Mouse (Mus musculus) megakaryocyte-erythroid progenitor cell, adult 5-6 weeks (primary cell): Measurements from ENCODE around the gene Fcrla. TPM values are rescaled to one million over a fixed set of nuclear protein-coding genes. Genes with fewer than 3 reads are reported as not detected.

Experiments used
- ATAC-seq: replicated peaks from 2 replicates; pipeline ENCODE4 v1.8.0; 2016; ENCODE audit warnings: mild to moderate bottlenecking, inconsistent platforms; ENCODE audit not compliant: severe bottlenecking, poor library complexity, low FRiP score, low TSS enrichment
- total RNA-seq, 2 experiments: library from RNA; stranded (forward) in 1 of 2; stranded (reverse) in 1 of 2; fragments of 200-1000, 215-1000 nt in 1 of 2; fragments of >200 nt in 1 of 2; fragmentation: Nextera tagmentation in 1 of 2; gene quantifications; 2 replicates each; pipeline ENCODE4 v1.2.3; 2014 to 2017

The Fcrla gene
- total RNA-seq, 2 experiments from 2014 or later = 2.4 TPM; not detected in 1

DNA sequence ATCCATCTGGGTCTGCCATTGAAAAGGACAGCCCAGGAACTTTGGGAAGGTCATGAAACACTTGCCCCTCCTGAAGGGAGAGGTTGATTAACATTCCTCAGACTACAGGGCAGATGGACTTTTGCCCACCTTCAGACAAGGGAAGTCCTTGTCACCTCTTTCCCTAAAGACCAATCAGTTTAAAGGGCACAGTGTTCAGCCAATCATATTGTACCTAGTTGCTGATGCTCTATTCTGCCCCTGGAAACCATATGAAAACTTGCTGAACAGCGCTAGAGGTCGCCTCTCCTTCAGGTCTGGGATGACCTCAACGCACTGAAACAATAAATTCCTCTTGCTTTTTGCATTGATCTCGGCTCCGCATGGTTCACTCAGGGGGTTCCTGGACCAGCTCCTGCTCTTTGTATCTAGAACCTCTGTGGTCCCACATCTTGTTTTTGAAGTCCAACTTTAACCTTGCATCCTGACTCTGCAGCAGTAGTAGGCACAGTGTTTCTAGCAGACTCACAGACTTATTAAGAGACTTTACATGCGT is 6.1 kb upstream of the Fcrla start:
- ATAC-seq = no peak

DNA sequence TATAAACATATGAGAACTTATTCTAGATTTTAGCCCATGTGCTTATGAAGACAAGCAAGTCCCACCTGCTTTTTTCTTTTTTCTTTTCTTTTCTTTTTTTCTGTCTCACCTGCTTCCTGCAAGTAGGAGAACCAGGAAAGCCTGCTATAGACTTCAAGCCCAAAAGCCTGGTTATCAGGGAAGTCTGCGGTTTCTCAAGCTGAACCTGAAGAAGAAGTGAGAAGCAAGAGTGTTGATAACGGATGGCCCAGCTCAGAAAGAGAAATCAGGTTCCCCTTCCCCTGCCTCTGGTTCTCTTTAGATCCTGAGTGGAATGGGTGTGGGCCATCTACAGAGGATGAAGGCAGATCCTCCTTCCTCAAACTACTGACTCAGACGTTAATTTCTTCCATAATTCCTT is 4.7 kb upstream of the Fcrla start:
- no peak for ATAC-seq

GRCm38 (mm10) chr1:170929245-170929644 is 1.9 kb upstream of the Fcrla start:
- ATAC-seq = no peak

DNA sequence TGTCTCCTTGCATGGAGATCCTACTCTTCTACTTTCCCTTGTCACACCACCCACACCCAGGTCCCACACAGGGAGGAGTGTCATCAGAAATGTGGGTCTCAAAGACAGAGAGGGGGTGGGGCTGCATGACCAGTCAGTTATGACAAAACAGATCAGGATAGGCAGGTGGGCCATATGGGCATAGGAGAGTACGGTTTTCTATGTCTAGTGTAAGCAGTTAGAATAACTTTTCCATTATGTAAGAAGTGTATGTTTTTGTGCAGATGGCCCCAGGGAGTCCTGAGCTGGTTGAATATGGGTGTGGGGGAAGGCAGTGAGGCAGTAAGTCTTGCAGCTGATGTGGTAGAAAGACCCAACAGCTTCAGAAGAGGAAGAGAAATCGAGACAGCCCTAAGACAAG is 1.1 kb upstream of the Fcrla start:
- no peak for ATAC-seq

DNA sequence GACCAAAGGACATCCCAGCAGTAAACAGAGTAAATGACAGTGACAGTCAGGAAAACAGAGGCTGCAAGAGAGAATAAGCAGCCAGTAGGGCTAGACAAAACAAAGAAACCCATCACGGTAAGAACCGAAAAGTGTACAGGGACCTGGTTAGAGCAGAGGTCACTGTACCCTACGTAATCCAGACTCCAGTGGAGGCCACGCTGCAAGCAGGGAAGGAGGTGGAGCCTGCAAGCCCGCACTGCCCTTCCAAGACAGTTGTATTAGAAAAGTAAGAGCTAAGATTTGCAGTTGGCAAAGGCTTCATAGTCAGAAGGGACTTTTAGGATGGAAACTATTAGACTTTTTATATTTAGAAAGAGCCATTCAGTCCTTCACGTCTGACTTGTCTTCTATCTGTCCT is 442 bp downstream of the Fcrla start:
- ATAC-seq = no peak

DNA sequence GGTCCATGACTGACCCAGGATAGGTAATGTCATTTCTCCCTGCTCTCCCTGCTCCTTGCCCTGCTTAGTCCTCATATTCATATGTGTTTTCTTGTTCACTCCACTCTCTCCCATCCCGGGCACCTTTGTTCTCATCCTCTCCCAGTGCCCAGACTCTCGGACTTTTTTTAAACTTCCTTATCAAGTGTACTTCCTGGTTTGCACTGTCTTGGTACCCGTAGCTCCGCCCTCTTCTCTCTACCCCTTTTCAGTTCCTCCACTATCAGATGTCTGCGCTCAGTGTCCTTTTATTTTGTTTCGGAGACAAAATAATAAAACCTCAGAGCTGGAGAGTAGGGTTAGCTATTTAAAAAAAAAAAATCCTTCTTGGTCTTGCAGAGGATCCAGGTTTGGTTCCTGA is 2.9 kb downstream of the Fcrla start:
- peak; percentile 91 for ATAC-seq

DNA sequence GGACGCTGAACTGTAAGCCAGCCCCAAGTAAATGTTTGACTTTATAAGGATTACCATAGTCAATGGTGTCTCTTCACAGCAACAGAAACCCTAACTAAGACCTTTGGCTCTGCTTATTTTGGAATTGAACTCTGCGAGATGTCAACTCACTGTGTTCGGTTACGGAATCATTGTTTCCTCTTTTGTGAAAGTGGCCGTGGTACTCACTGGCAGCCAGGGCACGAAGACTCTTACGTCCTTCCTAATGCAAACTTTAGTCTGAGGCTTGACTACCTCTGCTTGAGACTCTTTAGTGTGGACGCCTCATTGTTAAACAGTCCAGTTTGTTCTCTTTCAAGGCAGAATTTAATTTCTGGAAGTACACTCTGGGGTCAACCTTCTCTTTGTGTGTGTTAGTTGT is 8.1 kb downstream of the Fcrla start:
- ATAC-seq = no peak

- ATAC-seq = no peak
These were observed 11.7 kb downstream of the Fcrla start for GRCm38 (mm10) chr1:170915657-170916056.

DNA sequence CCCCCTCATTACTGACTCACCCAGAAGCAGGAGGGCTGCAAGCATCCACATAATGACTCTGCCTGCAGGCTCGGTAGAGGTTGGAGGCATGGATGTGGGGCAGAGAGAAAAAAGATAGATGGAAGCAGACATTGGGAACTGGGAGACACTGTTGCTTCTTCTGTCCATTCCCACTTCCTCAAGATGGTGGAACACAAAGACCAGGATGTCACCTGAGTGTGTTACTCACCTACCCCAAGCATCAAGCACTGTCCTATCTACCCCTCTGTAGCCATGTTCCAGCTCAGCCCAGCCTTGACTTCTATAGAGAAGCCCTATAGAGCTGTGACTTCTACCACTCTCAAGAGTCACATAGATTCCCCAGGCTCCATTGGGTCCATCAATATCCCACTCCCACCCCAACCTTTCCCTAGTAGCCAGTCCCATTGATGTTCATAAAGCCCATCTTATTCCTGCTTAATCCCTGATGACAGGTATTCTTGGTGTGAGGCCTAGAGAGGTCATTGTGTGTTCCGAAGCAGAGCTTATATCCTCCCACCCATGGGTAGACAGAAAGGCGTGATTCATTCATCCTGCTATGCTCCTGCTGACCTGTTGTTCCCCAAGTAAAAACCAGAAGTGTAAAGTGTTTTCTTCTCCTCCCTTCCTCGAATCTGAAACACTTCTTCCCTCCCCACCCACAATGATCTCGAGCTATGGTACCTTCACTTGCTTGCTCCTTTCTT is 14.3 kb downstream of the Fcrla start, which contains the start of gene Fcrlb:
Fcrlb (minus strand) TSS at position 51 of the 725 bp plus-strand sequence.
- ATAC-seq = no peak

- no peak for ATAC-seq
These were observed 15.3 kb downstream of the Fcrla start for GRCm38 (mm10) chr1:170911907-170912660.

DNA sequence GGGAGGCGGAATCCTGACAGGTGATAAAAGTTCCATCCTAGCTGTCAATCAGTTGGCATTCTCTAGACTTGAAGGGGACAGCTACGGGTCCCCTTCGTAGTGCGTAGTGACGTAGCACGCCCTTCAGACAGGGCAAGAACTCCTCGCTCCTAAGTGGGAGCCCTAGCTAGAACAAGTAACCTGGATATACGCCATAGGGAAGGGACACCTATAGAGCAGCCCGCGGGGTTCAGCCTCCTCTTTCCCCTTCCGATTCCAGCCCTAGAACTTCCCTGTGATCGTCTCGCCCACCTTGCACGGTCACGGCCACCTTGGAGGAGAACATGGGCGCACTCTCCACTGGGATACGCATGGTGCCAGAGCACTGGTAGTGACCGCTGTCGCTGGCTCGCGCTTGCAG is 19.0 kb downstream of the Fcrla start:
- ATAC-seq = peak; percentile 32; the same call in 1 of the 2 replicates

DNA sequence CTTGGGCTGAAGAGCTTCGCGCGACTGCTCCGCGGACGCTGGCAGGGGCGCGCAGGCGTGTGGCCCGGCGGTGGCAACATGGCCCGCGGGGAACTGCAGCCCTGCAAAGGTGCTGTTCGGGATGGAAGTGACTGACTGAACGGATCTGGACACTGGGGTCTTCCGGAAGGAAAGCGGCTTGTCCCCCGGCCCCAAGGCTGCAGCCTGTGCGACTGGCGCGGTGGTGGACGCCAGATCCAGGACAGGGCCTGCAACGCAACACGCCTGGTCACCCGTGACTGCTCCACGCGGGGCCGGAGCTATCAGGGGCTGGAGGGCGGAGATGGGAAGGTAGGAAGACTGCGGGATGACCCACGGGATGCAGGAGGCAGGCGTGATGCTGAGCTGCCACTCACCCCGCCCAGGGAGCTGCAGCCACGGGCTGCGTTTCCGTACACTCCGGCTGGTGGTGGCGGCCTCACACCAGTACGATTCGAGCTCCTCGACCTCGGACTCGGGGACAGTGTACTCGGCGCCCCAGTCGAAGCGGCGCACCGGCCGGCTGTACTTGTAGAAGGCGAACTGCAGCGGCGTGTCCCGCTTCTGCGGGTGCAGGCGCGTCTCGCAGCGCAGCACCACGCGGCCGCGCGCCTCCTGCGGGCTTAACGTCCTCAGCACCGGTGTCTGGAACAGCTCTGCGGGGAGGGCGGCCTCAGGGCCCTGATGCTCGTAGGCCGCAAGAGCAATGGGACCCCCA is 19.8 kb downstream of the Fcrla start:
- peak; percentile 51 for ATAC-seq

GRCm38 (mm10) chr1:170907111-170907455 is 20.3 kb downstream of the Fcrla start:
- no peak for ATAC-seq

GRCm38 (mm10) chr1:170903485-170903884 is 23.9 kb downstream of the Fcrla start:
- ATAC-seq = no peak

DNA sequence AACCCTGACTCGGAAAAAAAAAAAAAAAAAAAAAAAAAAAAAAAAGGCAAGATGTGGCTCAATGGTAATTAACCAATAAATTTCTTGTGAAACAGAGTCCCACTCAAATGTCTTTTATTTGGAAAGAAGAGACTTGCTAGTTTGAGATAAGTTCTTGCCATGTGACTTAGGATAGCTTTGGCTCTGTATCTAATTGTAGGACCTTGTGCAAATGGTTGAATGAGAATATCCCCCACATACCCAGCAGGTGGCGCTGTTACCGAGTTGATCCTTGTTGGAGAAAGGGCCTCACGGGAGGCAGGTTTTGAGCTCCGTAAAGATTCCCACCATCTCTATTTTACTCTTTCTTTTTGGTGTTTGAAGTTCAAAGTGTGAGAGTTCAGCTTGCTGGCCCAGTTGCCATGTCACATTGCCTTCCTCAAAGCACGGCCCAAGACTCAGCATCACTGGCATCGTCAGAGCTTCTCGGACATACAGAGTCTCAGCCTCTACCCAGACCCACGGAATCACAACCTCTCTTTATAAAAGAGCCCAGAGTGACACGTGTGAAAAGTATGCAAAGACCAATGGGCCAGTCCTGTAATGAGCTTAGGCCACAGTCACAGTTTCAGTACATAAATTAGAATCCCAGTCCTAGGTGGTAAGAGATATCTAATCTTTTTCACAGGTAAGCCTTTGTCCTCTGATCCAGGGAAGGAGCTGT is 25.7 kb downstream of the Fcrla start:
- peak; percentile 82 for ATAC-seq

DNA sequence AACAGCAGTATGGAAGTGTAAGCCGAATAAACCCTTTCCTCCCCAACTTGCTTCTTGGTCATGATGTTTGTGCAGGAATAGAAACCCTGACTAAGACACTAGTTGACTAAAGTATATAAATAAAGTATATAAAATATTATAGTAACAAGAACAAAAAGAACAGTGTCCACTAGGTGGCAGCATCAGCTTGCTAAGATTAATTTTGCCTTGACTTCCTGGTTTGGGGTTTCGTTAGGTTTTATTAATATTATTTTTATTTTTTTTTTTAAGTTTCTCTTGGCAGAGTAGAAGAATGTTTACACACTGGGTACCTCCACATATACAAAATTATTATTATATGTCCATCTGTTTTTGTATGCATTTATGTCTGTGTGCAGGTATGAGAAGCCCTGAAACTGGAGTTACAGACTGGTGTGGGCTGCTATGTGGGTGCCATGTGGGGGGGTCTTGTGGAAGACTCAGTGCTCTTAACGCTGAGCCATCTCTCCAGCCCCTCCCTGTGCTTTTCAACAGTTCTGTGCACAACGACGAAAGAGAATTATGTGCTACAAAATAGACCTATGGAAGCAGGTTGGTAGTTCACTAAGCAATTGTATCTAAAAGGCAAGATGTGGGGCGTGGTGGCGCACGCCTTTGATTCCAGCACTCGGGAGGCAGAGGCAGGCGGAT is 26.4 kb downstream of the Fcrla start:
- ATAC-seq = peak; percentile 42; the same call in 1 of the 2 replicates

- ATAC-seq = no peak
These were observed 28.8 kb downstream of the Fcrla start for GRCm38 (mm10) chr1:170898413-170899075.

DNA sequence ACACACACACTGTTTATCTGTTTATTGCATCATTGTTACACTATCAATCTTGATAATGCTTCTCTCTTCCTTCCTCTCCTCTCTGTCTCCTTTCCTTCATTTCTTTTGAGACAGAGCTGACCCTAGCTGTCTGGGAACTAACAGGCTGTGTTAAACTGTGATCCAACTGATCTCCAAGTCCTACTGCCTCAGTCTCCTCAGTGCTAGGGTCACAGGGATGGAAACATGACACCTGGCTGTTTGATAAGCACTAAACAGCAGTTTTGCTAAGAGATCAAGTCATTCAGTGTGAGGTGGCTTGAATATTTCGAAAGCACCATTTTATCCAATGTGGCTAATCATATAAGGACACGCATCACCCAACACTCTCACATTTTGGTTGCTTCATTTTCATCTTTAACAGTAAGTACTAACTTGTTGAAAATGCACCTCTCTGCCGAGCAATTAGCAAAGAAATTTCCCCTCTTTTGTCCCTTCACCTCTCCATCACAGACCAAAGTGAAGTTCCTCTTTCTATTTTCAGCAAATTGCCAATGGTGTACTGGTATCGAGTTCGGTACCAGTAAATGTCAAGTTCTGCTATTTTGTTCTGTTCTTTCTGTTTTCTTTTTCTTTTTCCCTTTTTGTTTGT is 30.6 kb downstream of the Fcrla start:
- no peak for ATAC-seq
